Mouse (Mus musculus) C2C12 (cell line): ENCODE measurements at regions not wholly inside any gene's neighbourhood (a gene's known extent, or its start where the extent isn't known, plus 50 kb on each side); places are given as distances from the start of the nearest gene placed in this dataset.
A peak's percentile ranks its signal among the peaks of the same experiment; 100 is the strongest.

Experiments
- H3K27me3 ChIP-seq: one replicate; pipeline ENCODE4 v1.6.1; 2011; ENCODE audit not compliant: control insufficient read depth, insufficient read depth, insufficient read length
- H3K36me3 ChIP-seq: one replicate; pipeline ENCODE4 v1.6.1; 2011; ENCODE audit not compliant: control insufficient read depth, insufficient read depth
- H3K4me3 ChIP-seq: one replicate; pipeline ENCODE4 v1.5.1; 2011; ENCODE audit warnings: mild to moderate bottlenecking, control low read depth; ENCODE audit not compliant: poor library complexity, insufficient read depth, severe bottlenecking
- H3K79me2 ChIP-seq: one replicate; pipeline ENCODE4 v1.6.1; 2011; ENCODE audit not compliant: control insufficient read depth, insufficient read depth
- H3K79me3 ChIP-seq: one replicate; pipeline ENCODE4 v1.6.1; 2011; ENCODE audit warnings: low read depth, control low read depth
- H3ac ChIP-seq: one replicate; pipeline ENCODE3; 2011; ENCODE audit warnings: low read depth; ENCODE audit not compliant: control insufficient read depth, insufficient read length
- CEBPB ChIP-seq: IDR thresholded peaks from one replicate; pipeline ENCODE4 v1.6.1; 2011; ENCODE audit warnings: low read depth, mild to moderate bottlenecking, control low read depth, moderate library complexity
- CTCF ChIP-seq: IDR thresholded peaks from one replicate; pipeline ENCODE4 v1.5.1; 2011; ENCODE audit not compliant: control insufficient read depth, insufficient read depth, insufficient read length
- FOSL1 ChIP-seq: IDR thresholded peaks from one replicate; pipeline ENCODE4 v1.8.0; 2011; ENCODE audit warnings: mild to moderate bottlenecking, low read length; ENCODE audit not compliant: poor library complexity, insufficient read depth, severe bottlenecking
- MAX ChIP-seq: IDR thresholded peaks from one replicate; pipeline ENCODE4 v1.6.1; 2011; ENCODE audit warnings: mild to moderate bottlenecking, control low read depth
- MYOD1 ChIP-seq: IDR thresholded peaks from one replicate; pipeline ENCODE4 v1.6.1; 2011; ENCODE audit warnings: low read depth; ENCODE audit not compliant: control insufficient read depth, insufficient read length
- MYOG ChIP-seq: IDR thresholded peaks from one replicate; pipeline ENCODE4 v1.6.1; 2011; ENCODE audit not compliant: control insufficient read depth, insufficient read length; ENCODE audit errors: extremely low read depth
- USF1 ChIP-seq: IDR thresholded peaks from one replicate; pipeline ENCODE4 v1.6.1; 2011; ENCODE audit warnings: low read depth, mild to moderate bottlenecking, control low read depth, moderate library complexity

GRCm38 (mm10) chr5:126573766-126574165 is 667.8 kb upstream of the Tmem132c start:
- no peaks in the 10 kb centered on the region for H3K79me3 ChIP-seq
- no peaks in the 10 kb centered on the region for H3K36me3 ChIP-seq
- no peaks in the 10 kb centered on the region for H3K79me2 ChIP-seq
- no peaks in the 10 kb centered on the region for H3K27me3 ChIP-seq
- TF ChIP-seq CEBPB = no peak
- TF ChIP-seq USF1 = no peak
- TF ChIP-seq MYOD1 = no peak
- TF ChIP-seq MYOG = no peak
- no peak for TF ChIP-seq MAX
- TF ChIP-seq CTCF = no peak
- TF ChIP-seq FOSL1 = no peak
- H3ac ChIP-seq = no peak overlapping the region
- no peak overlapping the region for H3K4me3 ChIP-seq

GRCm38 (mm10) chr5:126597786-126598330 is 643.8 kb upstream of the Tmem132c start:
- H3K27me3 ChIP-seq = no peaks in the 10 kb centered on the region
- H3ac ChIP-seq = no peak overlapping the region
- H3K4me3 ChIP-seq = no peak overlapping the region
- H3K79me3 ChIP-seq = no peaks in the 10 kb centered on the region
- H3K36me3 ChIP-seq = no peaks in the 10 kb centered on the region
- H3K79me2 ChIP-seq = no peaks in the 10 kb centered on the region
- no peak for TF ChIP-seq FOSL1
- TF ChIP-seq MAX = no peak
- no peak for TF ChIP-seq CTCF
- no peak for TF ChIP-seq MYOG

- TF ChIP-seq USF1 (peak; percentile 26), MYOD1 (no peak), CTCF (no peak), FOSL1 (no peak), CEBPB (no peak)
- H3K36me3 ChIP-seq = no peaks in the 10 kb centered on the region
- no peaks in the 10 kb centered on the region for H3K27me3 ChIP-seq
- H3K79me2 ChIP-seq = no peaks in the 10 kb centered on the region
- no peak overlapping the region for H3K4me3 ChIP-seq
- H3ac ChIP-seq = no peak overlapping the region
- H3K79me3 ChIP-seq = no peaks in the 10 kb centered on the region
Observed at GRCm38 (mm10) chr5:126599561-126599960, 642.0 kb upstream of the Tmem132c start.

GRCm38 (mm10) chr5:126606756-126607155 is 634.9 kb upstream of the Tmem132c start:
- no peaks in the 10 kb centered on the region for H3K36me3 ChIP-seq
- no peak overlapping the region for H3K4me3 ChIP-seq
- TF ChIP-seq CTCF (no peak), CEBPB (no peak), MYOG (no peak), MYOD1 (no peak)
- no peaks in the 10 kb centered on the region for H3K27me3 ChIP-seq
- no peaks in the 10 kb centered on the region for H3K79me2 ChIP-seq
- H3K79me3 ChIP-seq = no peaks in the 10 kb centered on the region
- H3ac ChIP-seq = no peak overlapping the region

GRCm38 (mm10) chr5:126612571-126612970 is 629.0 kb upstream of the Tmem132c start:
- Histone ChIP-seq H3K27me3 (no peaks in the 10 kb centered on the region), H3ac (no peak overlapping the region)
- no peak for TF ChIP-seq CEBPB
- TF ChIP-seq CTCF = no peak
- no peak for TF ChIP-seq FOSL1
- no peak for TF ChIP-seq MYOG
- no peak for TF ChIP-seq MAX
- TF ChIP-seq USF1 = no peak

GRCm38 (mm10) chr5:126622551-126622950 is 619.1 kb upstream of the Tmem132c start:
- no peaks in the 10 kb centered on the region for H3K79me2 ChIP-seq
- no peak overlapping the region for H3K4me3 ChIP-seq
- no peak for TF ChIP-seq FOSL1
- no peak for TF ChIP-seq USF1
- TF ChIP-seq CTCF = no peak
- TF ChIP-seq MAX = no peak
- no peak for TF ChIP-seq CEBPB
- no peak for TF ChIP-seq MYOD1
- no peak for TF ChIP-seq MYOG
- no peaks in the 10 kb centered on the region for H3K36me3 ChIP-seq
- no peak overlapping the region for H3ac ChIP-seq
- no peaks in the 10 kb centered on the region for H3K79me3 ChIP-seq
- no peaks in the 10 kb centered on the region for H3K27me3 ChIP-seq

More at GRCm38 (mm10) chr5:126612571-126612970, 629.0 kb upstream of the Tmem132c start:
- H3K79me2 ChIP-seq = no peaks in the 10 kb centered on the region
- H3K4me3 ChIP-seq = no peak overlapping the region
- no peaks in the 10 kb centered on the region for H3K36me3 ChIP-seq
- H3K79me3 ChIP-seq = no peaks in the 10 kb centered on the region
